Mouse (Mus musculus): Measurements from ENCODE around the gene Plekha1.

DNA sequence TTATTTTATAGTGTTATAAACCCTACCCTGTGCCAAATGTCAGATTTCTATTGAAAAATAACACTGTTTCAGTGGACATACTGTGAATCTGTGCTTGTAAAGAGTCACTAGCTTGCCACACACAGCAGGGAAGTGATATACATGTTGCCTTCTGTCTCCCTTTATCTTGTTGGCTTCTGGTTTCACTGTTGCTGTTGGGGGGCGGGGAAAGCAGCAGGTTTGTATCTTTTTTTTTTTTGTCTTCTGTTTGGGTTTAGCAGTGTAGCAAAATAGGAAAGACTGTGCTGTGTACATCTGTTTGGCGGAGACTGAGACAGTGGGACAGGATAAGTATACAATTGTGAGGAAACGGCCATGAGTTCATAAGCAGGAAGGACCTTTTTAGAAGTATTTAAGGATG lies 1.7 kb downstream of the Plekha1 start:
- TF ChIP-seq POLR2A (IDR thresholded peaks at IDR 0.05; ENCODE audit: insufficient read depth, low read depth, low read length) (no peak), CTCF (IDR thresholded peaks at IDR 0.05; ENCODE audit: insufficient read depth, low read depth, low read length) (no peak)

Data from olfactory bulb, adult 2 months (tissue).